Mouse (Mus musculus) cortical plate, adult 2 months (tissue): ENCODE results near the gene Nabp2.

Experiments used
- CTCF ChIP-seq: fragments of 200-500 bp; IDR thresholded peaks from 2 replicates; pipeline ENCODE4 v1.5.1; 2011; ENCODE audit warnings: mild to moderate bottlenecking, control low read depth, low read length; ENCODE audit not compliant: insufficient read depth; ENCODE audit errors: extremely low read depth
- POLR2A ChIP-seq: fragments of 200-500 bp; IDR thresholded peaks from 2 replicates; pipeline ENCODE4 v1.6.1; 2011; ENCODE audit warnings: mild to moderate bottlenecking, low read length, control low read depth; ENCODE audit not compliant: insufficient read depth; ENCODE audit errors: extremely low read depth

- no peak for TF ChIP-seq CTCF
- TF ChIP-seq POLR2A, result no peak
Measured at GRCm38 (mm10) chr10:128412055-128412381, 726 bp upstream of the Nabp2 start.
